Mouse (Mus musculus) heart, adult 18-20 months (tissue): ENCODE measurements around the gene Crb2. TPM values are rescaled to one million over a fixed set of nuclear protein-coding genes. Genes with fewer than 3 reads are reported as not detected.

Experiments
- total RNA-seq, 2 experiments: library from RNA; stranded (reverse); gene quantifications; 2 replicates each; pipeline ENCODE4 v1.2.3; 2021

The Crb2 gene
- total RNA-seq, 2 experiments from 2014 or later = 0.57 to 0.75 TPM

Other genes with a start within 250 kb of the Crb2 start
- 10 to 100 TPM; 13.4 to 17.9 TPM for gene Strbp, start 72.4 kb upstream of the Crb2 start, total RNA-seq